Mouse (Mus musculus) spleen, adult 2 months (tissue): ENCODE measurements around the gene Dmrt1.
A peak's percentile ranks its signal among the peaks of the same experiment; 100 is the strongest.

Experiments used
- CTCF ChIP-seq: fragments of 200-500 bp; IDR thresholded peaks from 2 replicates; pipeline ENCODE4 v1.5.1; 2011; ENCODE audit warnings: mild to moderate bottlenecking, inconsistent platforms; ENCODE audit not compliant: insufficient read depth, insufficient read length, insufficient replicate concordance; ENCODE audit errors: extremely low read depth
- POLR2A ChIP-seq: fragments of 200-500 bp; IDR thresholded peaks from 2 replicates; pipeline ENCODE4 v1.6.1; 2011; ENCODE audit warnings: low read depth, low read length, inconsistent platforms

DNA sequence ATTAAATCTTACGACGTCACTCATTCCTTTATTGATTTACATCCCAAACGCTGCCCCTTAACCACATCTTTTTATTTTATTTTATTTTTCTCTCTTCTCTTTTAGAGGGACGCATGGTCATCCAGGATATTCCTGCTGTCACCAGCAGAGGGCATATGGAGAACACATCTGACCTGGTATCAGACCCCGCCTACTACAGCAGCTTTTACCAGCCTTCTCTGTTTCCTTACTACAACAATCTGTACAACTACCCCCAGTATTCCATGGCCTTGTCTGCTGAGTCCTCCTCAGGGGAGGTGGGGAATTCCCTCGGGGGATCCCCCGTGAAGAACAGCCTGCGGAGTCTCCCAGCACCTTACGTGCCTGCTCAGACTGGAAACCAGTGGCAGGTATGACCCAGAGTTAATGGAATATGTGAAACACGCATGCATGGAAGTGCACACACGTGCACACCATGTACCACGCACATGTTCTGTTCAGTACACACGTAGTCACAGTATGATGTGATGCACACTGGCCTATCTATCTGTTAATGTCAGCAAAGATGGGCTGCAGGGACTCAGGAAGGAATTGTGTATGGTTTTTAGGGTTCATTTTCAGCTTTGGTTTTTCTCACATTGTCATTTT lies 40.4 kb downstream of the Dmrt1 start:
- TF ChIP-seq CTCF: peak; percentile 56; the same call in 1 of the 2 replicates
- no peak for TF ChIP-seq POLR2A
